Mouse (Mus musculus): ENCODE results near the gene Nalcn. TPM values are rescaled to one million over a fixed set of nuclear protein-coding genes. Genes with fewer than 3 reads are reported as not detected.
A peak's percentile ranks its signal among the peaks of the same experiment; 100 is the strongest.

Nalcn gene
- total and polyA plus RNA-seq, 3 experiments: 0.03 TPM; not detected in 2

DNA sequence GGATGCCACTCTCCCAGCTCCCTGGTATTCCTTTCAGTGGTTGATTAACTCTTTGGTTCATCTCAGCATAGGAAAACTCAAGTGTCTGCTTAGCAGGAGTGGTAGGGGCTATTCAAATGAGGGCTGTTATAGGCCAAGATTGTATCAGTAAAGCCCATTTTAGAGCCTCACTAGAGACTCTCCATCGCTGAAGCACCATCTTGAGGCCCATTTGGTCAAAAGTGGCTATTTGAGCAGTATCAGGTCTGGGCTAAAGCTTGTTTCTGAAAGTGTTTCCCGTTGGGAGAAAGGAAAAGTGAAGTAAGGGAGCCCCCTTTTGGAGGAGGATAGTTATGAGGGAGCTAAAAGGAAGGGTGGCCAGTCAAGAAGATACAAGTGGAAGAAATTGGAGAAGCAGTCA lies 387.0 kb downstream of the Nalcn start:
- no peak overlapping the region for H3K27ac ChIP-seq (ENCODE audit: control insufficient read depth, low read depth, low read length)
- peak; percentile 8 for DNase-seq (ENCODE audit: low read depth, low spot score)
- H3K79me2 ChIP-seq (ENCODE audit: control insufficient read depth, insufficient read depth, low read length, poor library complexity): no peaks in the 10 kb centered on the region
- H3K36me3 ChIP-seq (ENCODE audit: control insufficient read depth in 1 of 2, insufficient read depth in 2 of 2, low read length in 2 of 2): no peaks in the 10 kb centered on the region
- no peaks in the 10 kb centered on the region for H3K9me3 ChIP-seq (replicated peaks; ENCODE audit: insufficient read depth, low read length)
- H3K27me3 ChIP-seq (ENCODE audit: control insufficient read depth in 1 of 2, insufficient read depth in 2 of 2, low read length in 2 of 2): no peaks in the 10 kb centered on the region; a peak in 2 of 4 replicates
- no peak overlapping the region for H3K9ac ChIP-seq (ENCODE audit: control insufficient read depth, low read depth, low read length, poor library complexity, severe bottlenecking)
- no peak for TF ChIP-seq ZMIZ1 (IDR thresholded peaks at IDR 0.05; ENCODE audit: low read depth, low read length)
- TF ChIP-seq USF2 (IDR thresholded peaks at IDR 0.05; ENCODE audit: borderline replicate concordance in 1 of 2, insufficient read depth in 1 of 2, low read depth in 1 of 2, low read length in 2 of 2): no peak
- peak; percentile 42 for TF ChIP-seq SMC3 (IDR thresholded peaks at IDR 0.05; ENCODE audit: low read depth, low read length)
- TF ChIP-seq CTCF (IDR thresholded peaks at IDR 0.05 in 2 of 3, conservative IDR thresholded peaks at IDR 0.05 in 1 of 3; ENCODE audit: control insufficient read depth in 1 of 3, insufficient read depth in 1 of 3, low read depth in 2 of 3, low read length in 3 of 3, poor library complexity in 1 of 3, severe bottlenecking in 1 of 3): peak in 1 of 3 experiments; percentile 36; a peak in 2 of 6 replicates
- no peak for TF ChIP-seq SIN3A (IDR thresholded peaks at IDR 0.05; ENCODE audit: low read length)
- TF ChIP-seq TCF12 (IDR thresholded peaks at IDR 0.05; ENCODE audit: low read depth, low read length): no peak
- TF ChIP-seq MEF2A (IDR thresholded peaks at IDR 0.05; ENCODE audit: extremely low read depth, insufficient replicate concordance, low read depth, low read length, poor library complexity, severe bottlenecking): no peak
- peak; percentile 40; the same call in 1 of the 2 replicates for TF ChIP-seq ZC3H11A (IDR thresholded peaks at IDR 0.05; ENCODE audit: low read depth, low read length)
- no peak for TF ChIP-seq JUND (IDR thresholded peaks at IDR 0.05; ENCODE audit: low read depth, low read length)
- peak; percentile 49 for TF ChIP-seq RAD21 (IDR thresholded peaks at IDR 0.05; ENCODE audit: low read depth, low read length)
- H3K4me3 ChIP-seq (ENCODE audit: control insufficient read depth in 1 of 2, insufficient read depth in 1 of 2, low read depth in 2 of 2, low read length in 2 of 2): no peak overlapping the region
- H3K4me1 ChIP-seq (ENCODE audit: control insufficient read depth in 1 of 2, insufficient read depth in 2 of 2, low read length in 2 of 2): no peaks in the 10 kb centered on the region

DNA sequence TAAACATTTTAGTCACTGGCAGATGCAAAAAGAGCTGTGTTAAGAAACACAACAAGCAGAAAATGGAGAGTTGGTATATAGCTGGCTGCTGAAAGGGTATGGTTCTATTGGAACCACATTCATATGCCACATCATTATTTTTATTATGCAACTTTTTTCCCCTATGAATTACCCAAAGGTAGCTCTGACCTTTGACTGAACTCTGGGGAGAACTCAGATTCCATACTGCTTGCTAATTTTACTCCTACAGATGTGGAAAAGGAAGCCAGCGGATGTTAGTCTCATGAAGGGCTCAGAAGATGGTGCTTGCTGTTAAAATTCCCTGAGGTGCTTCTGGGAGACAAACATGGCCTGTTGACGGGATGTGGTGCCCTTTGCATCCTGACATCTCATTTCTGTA lies 389.9 kb downstream of the Nalcn start:
- no peaks in the 10 kb centered on the region for H3K36me3 ChIP-seq (ENCODE audit: control insufficient read depth in 1 of 2, insufficient read depth in 2 of 2, low read length in 2 of 2)
- H3K27me3 ChIP-seq (ENCODE audit: control insufficient read depth in 1 of 2, insufficient read depth in 2 of 2, low read length in 2 of 2): no peaks in the 10 kb centered on the region; a peak in 1 of 4 replicates
- H3K9me3 ChIP-seq (replicated peaks; ENCODE audit: insufficient read depth, low read length): no peaks in the 10 kb centered on the region
- H3K4me3 ChIP-seq (ENCODE audit: control insufficient read depth in 1 of 2, insufficient read depth in 1 of 2, low read depth in 2 of 2, low read length in 2 of 2): no peak overlapping the region
- no peak overlapping the region for H3K27ac ChIP-seq (ENCODE audit: control insufficient read depth, low read depth, low read length)
- TF ChIP-seq USF2 (IDR thresholded peaks at IDR 0.05; ENCODE audit: borderline replicate concordance in 1 of 2, insufficient read depth in 1 of 2, low read depth in 1 of 2, low read length in 2 of 2) (no peak), ETS1 (IDR thresholded peaks at IDR 0.05; ENCODE audit: low read depth, low read length) (no peak)
- no peak overlapping the region for H3K9ac ChIP-seq (ENCODE audit: control insufficient read depth, low read depth, low read length, poor library complexity, severe bottlenecking)
- no peaks in the 10 kb centered on the region for H3K4me1 ChIP-seq (ENCODE audit: control insufficient read depth in 1 of 2, insufficient read depth in 2 of 2, low read length in 2 of 2)
- no peak for DNase-seq (ENCODE audit: low read depth, low spot score)
- no peaks in the 10 kb centered on the region for H3K79me2 ChIP-seq (ENCODE audit: control insufficient read depth, insufficient read depth, low read length, poor library complexity)

DNA sequence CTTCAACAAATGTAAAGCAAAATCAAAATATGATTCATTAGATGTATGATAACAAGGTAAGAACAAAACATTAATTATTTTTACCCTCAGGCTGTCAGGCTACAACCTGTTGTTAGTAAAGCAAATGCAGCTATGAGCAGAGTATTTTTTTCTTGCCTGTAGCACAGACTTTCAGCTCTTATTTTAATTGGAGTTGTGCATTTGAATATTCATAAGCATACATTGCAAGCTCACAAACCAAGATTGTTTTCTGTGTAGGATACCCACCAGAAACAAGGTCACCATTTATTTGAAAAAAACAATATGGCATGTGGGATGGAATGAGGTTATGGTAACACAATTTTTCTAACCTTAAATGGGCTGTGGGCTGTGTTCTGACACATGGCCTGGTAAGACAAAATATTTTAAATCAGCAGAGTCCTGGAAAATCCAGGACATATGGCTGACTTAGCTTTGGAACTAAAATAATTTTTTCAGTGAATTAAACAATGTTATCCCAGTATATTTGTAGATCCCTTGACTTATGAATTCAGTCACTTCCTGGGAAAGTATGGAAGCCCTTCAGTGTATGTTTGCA lies 394.2 kb downstream of the Nalcn start:
- H3K4me3 ChIP-seq (ENCODE audit: control insufficient read depth in 1 of 2, insufficient read depth in 1 of 2, low read depth in 2 of 2, low read length in 2 of 2): no peak overlapping the region
- H3K79me2 ChIP-seq (ENCODE audit: control insufficient read depth, insufficient read depth, low read length, poor library complexity): no peaks in the 10 kb centered on the region
- H3K27me3 ChIP-seq (ENCODE audit: control insufficient read depth in 1 of 2, insufficient read depth in 2 of 2, low read length in 2 of 2): no peaks in the 10 kb centered on the region; a peak in 1 of 4 replicates
- H3K9ac ChIP-seq (ENCODE audit: control insufficient read depth, low read depth, low read length, poor library complexity, severe bottlenecking): no peak overlapping the region
- no peaks in the 10 kb centered on the region for H3K4me1 ChIP-seq (ENCODE audit: control insufficient read depth in 1 of 2, insufficient read depth in 2 of 2, low read length in 2 of 2)
- H3K27ac ChIP-seq (ENCODE audit: control insufficient read depth, low read depth, low read length): no peak overlapping the region
- DNase-seq (ENCODE audit: low read depth, low spot score): no peak
- no peaks in the 10 kb centered on the region for H3K9me3 ChIP-seq (replicated peaks; ENCODE audit: insufficient read depth, low read length)
- no peak for TF ChIP-seq USF2 (IDR thresholded peaks at IDR 0.05; ENCODE audit: borderline replicate concordance in 1 of 2, insufficient read depth in 1 of 2, low read depth in 1 of 2, low read length in 2 of 2)
- no peak for TF ChIP-seq ETS1 (IDR thresholded peaks at IDR 0.05; ENCODE audit: low read depth, low read length)
- no peak for TF ChIP-seq MAZ (IDR thresholded peaks at IDR 0.05; ENCODE audit: low read depth, low read length)
- no peak for TF ChIP-seq ELF1 (IDR thresholded peaks at IDR 0.05; ENCODE audit: low read depth, low read length)
- TF ChIP-seq TAL1 (IDR thresholded peaks at IDR 0.05; ENCODE audit: low read length): no peak
- no peak for TF ChIP-seq POLR2A (IDR thresholded peaks at IDR 0.05; ENCODE audit: control insufficient read depth in 1 of 2, insufficient read depth in 1 of 2, low read depth in 1 of 2, low read length in 2 of 2, poor library complexity in 1 of 2)
- TF ChIP-seq MXI1 (IDR thresholded peaks at IDR 0.05; ENCODE audit: low read depth, low read length): no peak
- no peak for TF ChIP-seq POLR2AphosphoS5 (IDR thresholded peaks at IDR 0.05; ENCODE audit: borderline replicate concordance, low read depth, low read length)
- no peak for TF ChIP-seq MYC (IDR thresholded peaks at IDR 0.05; ENCODE audit: low read depth, low read length)
- TF ChIP-seq MEF2A (IDR thresholded peaks at IDR 0.05; ENCODE audit: extremely low read depth, insufficient replicate concordance, low read depth, low read length, poor library complexity, severe bottlenecking): no peak
- no peak for TF ChIP-seq TBP (IDR thresholded peaks at IDR 0.05; ENCODE audit: low read depth, low read length)
- no peak for TF ChIP-seq SIN3A (IDR thresholded peaks at IDR 0.05; ENCODE audit: low read length)
- no peak for TF ChIP-seq RAD21 (IDR thresholded peaks at IDR 0.05; ENCODE audit: low read depth, low read length)
- TF ChIP-seq KAT2A (conservative IDR thresholded peaks at IDR 0.05; ENCODE audit: low read depth, low read length): no peak
- no peaks in the 10 kb centered on the region for H3K36me3 ChIP-seq (ENCODE audit: control insufficient read depth in 1 of 2, insufficient read depth in 2 of 2, low read length in 2 of 2)
